Mouse (Mus musculus) adrenal gland, postnatal 14 days (tissue): ENCODE results near the gene Mex3a. TPM values are rescaled to one million over a fixed set of nuclear protein-coding genes. Genes with fewer than 3 reads are reported as not detected.
"Not testable (repeated sequence)": the region's sequence is repeated elsewhere in the genome, so short reads cannot be mapped to it uniquely, and the experiment has no call there.

Source experiments
- DNase-seq: peaks from one replicate; pipeline ENCODE4 v3.0.0; 2021; ENCODE audit warnings: mixed read lengths
- microRNA-seq, 2 experiments: library from miRNA; unstranded; fragments of <30 nt; microRNA quantifications; one replicate each; pipeline ENCODE4 v1.2.0; 2021
- total RNA-seq: library from RNA; stranded (reverse); gene quantifications from 2 replicates; pipeline ENCODE4 v1.2.3, GENCODE M21; 2021

The Mex3a gene
- total RNA-seq, 1 experiment from 2014 or later: 4.4 TPM

GRCm38 (mm10) chr3:88569694-88570093, 37.5 kb downstream of the Mex3a start:
- peak; percentile 71 for DNase-seq

GRCm38 (mm10) chr3:88570341-88570740, 38.1 kb downstream of the Mex3a start:
- DNase-seq: no peak

GRCm38 (mm10) chr3:88571856-88572255, 39.7 kb downstream of the Mex3a start:
- DNase-seq: no peak

GRCm38 (mm10) chr3:88572835-88573234, 40.6 kb downstream of the Mex3a start:
- no peak for DNase-seq

GRCm38 (mm10) chr3:88573810-88574209, 41.6 kb downstream of the Mex3a start:
- DNase-seq: no peak

- no peak for DNase-seq
Measured at GRCm38 (mm10) chr3:88575540-88575939, 43.3 kb downstream of the Mex3a start, which contains the start of gene Ssr2. TSS of gene Ssr2 (plus strand) at chr3:88575876.

- DNase-seq: not testable (repeated sequence)
Measured at GRCm38 (mm10) chr3:88577846-88578245, 45.7 kb downstream of the Mex3a start.

GRCm38 (mm10) chr3:88578498-88579424, 46.6 kb downstream of the Mex3a start:
- no peak for DNase-seq

GRCm38 (mm10) chr3:88579454-88580117, 47.4 kb downstream of the Mex3a start:
- peak; percentile 89 for DNase-seq

GRCm38 (mm10) chr3:88585769-88586168, 53.6 kb downstream of the Mex3a start:
- no peak for DNase-seq

GRCm38 (mm10) chr3:88586640-88587039, 54.4 kb downstream of the Mex3a start:
- no peak for DNase-seq

GRCm38 (mm10) chr3:88590246-88590645, 58.1 kb downstream of the Mex3a start:
- no peak for DNase-seq

Small RNAs within 50 kb of the gene (microRNA-seq; reads per million reads assigned to microRNA genes)
- 0 reads per million in 2 experiments for gene Mir1905

Other genes with a start within 250 kb of the Mex3a start
- gene Gm38392, start 245.2 kb upstream of the Mex3a start, total RNA-seq: 0.96 and 1.5 TPM in 2 replicates
- 8.3 and 9.7 TPM in 2 replicates for gene Tsacc, start 235.4 kb upstream of the Mex3a start, total RNA-seq
- gene Cct3, start 235.3 kb upstream of the Mex3a start, total RNA-seq: 255 and 265 TPM in 2 replicates
- 139 and 159 TPM in 2 replicates for gene Glmp, start 207.4 kb upstream of the Mex3a start, total RNA-seq
- gene Tmem79, start 196.2 kb upstream of the Mex3a start, total RNA-seq: 15.9 and 22.2 TPM in 2 replicates
- gene Smg5, start 196.1 kb upstream of the Mex3a start, total RNA-seq: 44.5 and 55.1 TPM in 2 replicates
- gene Paqr6, start 167.8 kb upstream of the Mex3a start, total RNA-seq: 3.0 TPM in 2 replicates
- 0.67 and 0.94 TPM in 2 replicates for gene Bglap3, start 159.7 kb upstream of the Mex3a start, total RNA-seq
- gene Bglap2, start 153.7 kb upstream of the Mex3a start, total RNA-seq: not detected in 2 replicates
- gene Bglap, start 147.9 kb upstream of the Mex3a start, total RNA-seq: 2.1 and 3.3 TPM in 2 replicates
- 57.0 and 58.2 TPM in 2 replicates for gene Pmf1, start 122.1 kb upstream of the Mex3a start, total RNA-seq
- gene Slc25a44, start 107.3 kb upstream of the Mex3a start, total RNA-seq: 46.7 and 51.7 TPM in 2 replicates
- 11.0 and 11.5 TPM in 2 replicates for gene Sema4a, start 71.2 kb upstream of the Mex3a start, total RNA-seq
- gene Lmna, start 22.4 kb upstream of the Mex3a start, total RNA-seq: 97.6 and 99.3 TPM in 2 replicates
- not detected in 2 replicates for gene Rab25, start 15.9 kb downstream of the Mex3a start, total RNA-seq
- 133 and 138 TPM in 2 replicates for gene Lamtor2, start 20.7 kb downstream of the Mex3a start, total RNA-seq
- gene Ubqln4, start 21.4 kb downstream of the Mex3a start, total RNA-seq: 70.3 and 75.3 TPM in 2 replicates
- 222 and 252 TPM in 2 replicates for gene Ssr2, start 43.5 kb downstream of the Mex3a start, total RNA-seq
- gene Arhgef2, start 73.6 kb downstream of the Mex3a start, total RNA-seq: 36.9 and 67.6 TPM in 2 replicates
- gene Rxfp4, start 120.7 kb downstream of the Mex3a start, total RNA-seq: not detected in 2 replicates
- 56.1 and 62.8 TPM in 2 replicates for gene Khdc4, start 153.4 kb downstream of the Mex3a start, total RNA-seq
- gene Rit1, start 184.4 kb downstream of the Mex3a start, total RNA-seq: 39.1 and 48.1 TPM in 2 replicates
- gene Syt11, start 242.8 kb downstream of the Mex3a start, total RNA-seq: 7.5 and 15.1 TPM in 2 replicates